Mouse (Mus musculus) embryonic fibroblast, embryonic 13.5 days (primary cell): ENCODE measurements at regions not wholly inside any gene's neighbourhood (a gene's known extent, or its start where the extent isn't known, plus 50 kb on each side); places are given as distances from the start of the nearest gene placed in this dataset.
"Not testable (repeated sequence)": the region's sequence is repeated elsewhere in the genome, so short reads cannot be mapped to it uniquely, and the experiment has no call there.

Source experiments
- H3K27ac ChIP-seq: 2 replicates; pipeline ENCODE4 v1.5.1; 2012; ENCODE audit warnings: low read length, control low read depth, inconsistent platforms; ENCODE audit not compliant: insufficient read depth
- H3K4me1 ChIP-seq: 2 replicates; pipeline ENCODE4 v1.6.1; 2011; ENCODE audit warnings: low read length; ENCODE audit not compliant: control insufficient read depth, insufficient read depth
- H3K4me3 ChIP-seq: 2 replicates; pipeline ENCODE4 v1.5.1; 2011; ENCODE audit warnings: mild to moderate bottlenecking, control low read depth, low read length; ENCODE audit not compliant: insufficient read depth
- CTCF ChIP-seq: IDR thresholded peaks from 2 replicates; pipeline ENCODE4 v1.5.1; 2011; ENCODE audit warnings: mild to moderate bottlenecking, control low read depth, low read length, moderate library complexity, borderline replicate concordance; ENCODE audit not compliant: insufficient read depth
- POLR2A ChIP-seq: IDR thresholded peaks from 2 replicates; pipeline ENCODE4 v1.6.1; 2011; ENCODE audit warnings: low read depth, mild to moderate bottlenecking, control low read depth, low read length, moderate library complexity

DNA sequence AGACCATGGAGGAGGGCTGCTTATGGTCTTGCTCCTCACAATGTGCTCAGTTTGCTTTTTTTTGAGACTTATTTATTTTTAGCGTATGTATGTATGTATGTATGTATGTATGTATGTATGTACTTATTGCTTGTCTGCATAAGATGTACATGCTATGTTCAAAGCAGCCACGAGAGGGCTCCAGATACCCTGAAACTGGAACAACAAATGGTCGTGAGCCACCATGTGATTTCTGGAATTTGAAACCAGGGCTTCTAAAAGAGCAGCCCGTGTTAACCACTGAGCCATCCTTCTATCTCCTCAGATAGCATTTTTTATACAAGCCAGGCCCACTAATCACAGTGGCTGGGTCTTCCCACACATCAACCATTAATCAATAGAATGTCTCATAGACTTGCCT, 611.2 kb downstream of the 5730507C01Rik start:
- TF ChIP-seq CTCF (no peak), POLR2A (no peak)
- Histone ChIP-seq H3K27ac (no peak overlapping the region), H3K4me1 (no peaks in the 10 kb centered on the region)

DNA sequence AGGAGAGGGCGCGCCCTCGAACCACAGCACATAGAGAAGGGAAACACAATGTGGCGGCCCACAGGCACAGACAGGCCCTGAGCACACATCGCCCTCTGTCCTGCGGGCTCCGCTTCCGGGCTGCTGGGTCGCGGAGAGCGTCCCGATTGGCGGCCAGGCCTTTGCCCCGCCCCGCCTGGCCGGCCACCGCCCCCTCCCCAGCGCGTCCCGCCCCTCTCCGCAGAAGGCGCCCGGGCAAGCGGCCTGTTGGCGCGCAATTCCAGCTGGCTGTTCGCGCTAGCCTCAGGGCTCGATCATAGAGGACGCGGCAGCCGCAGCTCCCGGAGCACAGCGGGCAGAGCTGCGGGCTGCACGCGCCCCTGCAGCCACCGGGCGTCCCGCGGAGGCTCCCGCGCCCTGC, 661.3 kb downstream of the 5730507C01Rik start:
- TF ChIP-seq CTCF (no peak), POLR2A (no peak)
- Histone ChIP-seq H3K27ac (no peak overlapping the region), H3K4me3 (no peak overlapping the region), H3K4me1 (no peaks in the 10 kb centered on the region)

More for the DNA sequence above, 611.2 kb downstream of the 5730507C01Rik start:
- H3K4me3 ChIP-seq = no peak overlapping the region

DNA sequence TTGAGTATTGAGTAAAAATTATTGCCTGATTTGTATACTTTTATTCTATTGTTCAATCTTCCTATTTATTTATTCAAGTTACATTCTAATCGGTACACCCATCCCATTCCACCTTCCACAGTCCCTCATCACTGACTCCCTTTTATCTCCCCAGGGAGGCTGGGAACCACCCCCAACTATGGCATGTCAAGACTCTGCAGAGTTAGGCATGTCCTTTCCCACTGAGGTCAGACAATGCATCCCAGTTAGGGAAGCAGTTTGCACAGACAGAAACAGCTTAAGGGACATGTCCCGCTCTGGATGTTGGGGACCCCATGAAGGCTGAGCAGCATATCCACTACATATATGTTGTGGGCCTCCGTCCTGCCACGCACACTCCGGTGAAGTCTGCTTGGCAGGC, 678.1 kb downstream of the 5730507C01Rik start:
- no peak for TF ChIP-seq POLR2A
- TF ChIP-seq CTCF = no peak
- Histone ChIP-seq H3K27ac (no peak overlapping the region), H3K4me1 (no peaks in the 10 kb centered on the region), H3K4me3 (no peak overlapping the region)

GRCm38 (mm10) chr12:19193041-19193440, 678.7 kb downstream of the 5730507C01Rik start:
- H3K4me1 ChIP-seq, H3K27ac ChIP-seq, H3K4me3 ChIP-seq: not testable (repeated sequence)

DNA sequence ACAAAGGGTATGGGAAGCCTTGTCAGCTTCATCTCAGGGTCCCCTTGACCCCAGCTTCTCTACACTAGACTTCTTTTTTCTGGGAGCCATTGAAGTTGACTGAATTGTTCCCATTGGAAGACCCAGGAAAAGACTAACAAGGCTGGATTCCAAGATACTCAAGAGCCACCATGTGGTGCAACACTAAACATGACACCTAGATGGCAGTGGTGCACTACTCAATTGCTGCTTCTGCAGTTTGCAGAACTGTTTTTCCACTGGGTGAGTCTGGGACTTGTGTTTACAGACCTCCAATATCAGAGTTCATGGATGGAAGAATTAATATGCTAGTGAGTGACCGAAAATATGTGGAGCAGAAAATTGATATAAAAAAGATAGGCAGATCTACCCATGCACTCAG, 709.7 kb downstream of the 5730507C01Rik start:
- not testable (repeated sequence) for H3K4me1 ChIP-seq, H3K4me3 ChIP-seq, H3K27ac ChIP-seq

GRCm38 (mm10) chr12:19246731-19247130, 707.6 kb upstream of the Gm21863 start:
- not testable (repeated sequence) for H3K27ac ChIP-seq, H3K4me3 ChIP-seq, H3K4me1 ChIP-seq

GRCm38 (mm10) chr12:19288271-19288890, 665.9 kb upstream of the Gm21863 start:
- not testable (repeated sequence) for H3K4me1 ChIP-seq, H3K27ac ChIP-seq
- peak overlapping the region; percentile 24; the same call in 1 of the 2 replicates for H3K4me3 ChIP-seq

DNA sequence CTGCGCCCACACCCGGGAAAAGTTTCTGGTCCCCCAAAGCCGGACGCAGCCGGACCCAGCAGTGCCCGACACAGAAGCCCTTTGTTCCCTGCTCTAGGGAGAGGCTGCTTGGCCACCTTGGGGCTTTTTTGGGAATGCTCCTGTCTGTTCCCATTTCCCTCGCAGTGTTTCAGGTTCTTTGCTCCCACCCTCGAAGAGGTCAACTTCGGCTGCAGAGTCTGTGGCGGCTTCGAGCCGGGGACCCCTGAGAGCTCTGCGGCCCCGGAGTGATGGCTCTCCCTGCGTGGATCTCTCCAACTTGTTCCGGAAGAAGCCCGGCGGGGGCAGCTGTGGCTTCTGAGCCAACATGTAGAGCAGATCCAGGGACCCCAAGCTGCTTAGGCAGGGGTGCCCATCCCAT, 665.3 kb upstream of the Gm21863 start:
- H3K4me3 ChIP-seq = peak overlapping the region; percentile 39
- H3K4me1 ChIP-seq, H3K27ac ChIP-seq: not testable (repeated sequence)

GRCm38 (mm10) chr12:19292068-19292770, 662.1 kb upstream of the Gm21863 start:
- not testable (repeated sequence) for H3K4me3 ChIP-seq, H3K4me1 ChIP-seq

More at GRCm38 (mm10) chr12:19292068-19292770, 662.1 kb upstream of the Gm21863 start:
- H3K27ac ChIP-seq = not testable (repeated sequence)
